Mouse (Mus musculus) regulatory T cell (primary cell): ENCODE measurements around the gene Nrg4.

Experiments used
- in situ Hi-C: fragments of 300-600 bp; cut with MboI, MseI; formaldehyde crosslinking; loops from one replicate; pipeline ENCODE4 v1.15.1; 2025; ENCODE audit warnings: high pct_unique_total_duplicates

Gene Nrg4

GRCm38 (mm10) chr9:55326515-55327233 is at the start of gene Nrg4, which contains the start of gene Tmem266:
TSS of gene Nrg4 (minus strand) at chr9:55326844.
TSS of gene Tmem266 (plus strand) at chr9:55326913.
- in situ Hi-C loops: no loop called here

GRCm38 (mm10) chr9:55371908-55372307 is 45.3 kb upstream of the Nrg4 start:
- in situ Hi-C loops: no loop called here

GRCm38 (mm10) chr9:55368011-55368410 is 41.4 kb upstream of the Nrg4 start:
- in situ Hi-C loops: no loop called here

DNA sequence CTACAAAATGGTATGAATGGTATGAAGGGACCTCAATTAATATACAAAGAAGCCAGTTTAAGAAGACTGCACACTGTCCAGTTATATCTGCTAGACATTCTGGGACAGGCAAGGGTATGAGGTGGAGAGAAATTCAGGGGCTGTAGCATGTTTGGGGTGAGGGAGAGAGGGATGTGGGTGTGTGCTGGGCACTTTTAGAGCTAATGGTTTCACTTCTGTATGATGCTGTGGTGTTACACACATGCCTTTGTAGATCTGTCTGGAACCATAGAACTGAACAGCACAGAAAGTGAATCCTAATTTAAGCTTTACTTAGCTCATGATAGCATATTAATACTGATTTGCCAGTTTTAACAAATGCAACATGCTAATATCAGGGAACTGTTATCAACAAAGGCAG is 37.1 kb upstream of the Nrg4 start:
- in situ Hi-C loops: no loop called here

DNA sequence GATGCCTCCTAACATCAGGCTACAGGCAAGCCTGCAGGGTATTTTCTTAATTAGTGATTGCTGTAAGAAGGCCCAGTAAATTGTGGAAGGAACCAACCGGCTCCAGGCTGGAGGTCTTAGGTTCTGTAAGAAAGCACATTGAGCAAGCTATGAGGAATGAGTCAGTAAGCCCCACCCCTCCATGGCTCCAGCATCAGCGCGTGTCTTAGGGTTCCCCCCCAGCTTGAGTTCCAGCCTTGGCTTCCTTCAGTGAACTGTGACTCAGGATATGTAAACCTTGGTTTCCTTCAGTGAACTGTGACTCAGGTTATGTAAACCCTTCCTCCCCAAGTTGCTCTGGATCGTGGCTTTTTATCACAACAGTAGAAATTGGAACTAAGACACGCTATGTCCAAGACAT is 35.3 kb upstream of the Nrg4 start:
- in situ Hi-C loops: no loop called here

DNA sequence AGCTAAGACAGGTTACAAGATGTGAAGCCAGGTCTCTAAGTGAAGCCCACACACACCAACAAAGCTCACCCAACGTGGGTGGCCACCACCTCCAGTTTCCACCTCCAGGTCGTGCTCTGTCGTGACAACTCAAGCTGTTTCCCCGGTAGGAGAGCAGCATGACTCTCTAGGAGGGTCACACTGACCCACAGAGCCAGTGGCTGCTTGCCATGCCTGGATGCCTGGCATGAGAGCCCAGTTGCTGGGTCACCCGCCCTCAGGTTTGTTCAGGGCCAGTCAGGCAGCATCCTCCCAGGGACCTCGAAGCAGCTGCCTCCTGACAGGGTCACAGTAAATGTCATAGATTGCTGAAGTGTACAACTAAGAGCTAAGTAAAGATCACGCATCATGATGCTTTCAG is 34.2 kb upstream of the Nrg4 start:
- in situ Hi-C loops: no loop called here

- in situ Hi-C loops: no loop called here
Measured at GRCm38 (mm10) chr9:55360372-55360771, 33.7 kb upstream of the Nrg4 start.

DNA sequence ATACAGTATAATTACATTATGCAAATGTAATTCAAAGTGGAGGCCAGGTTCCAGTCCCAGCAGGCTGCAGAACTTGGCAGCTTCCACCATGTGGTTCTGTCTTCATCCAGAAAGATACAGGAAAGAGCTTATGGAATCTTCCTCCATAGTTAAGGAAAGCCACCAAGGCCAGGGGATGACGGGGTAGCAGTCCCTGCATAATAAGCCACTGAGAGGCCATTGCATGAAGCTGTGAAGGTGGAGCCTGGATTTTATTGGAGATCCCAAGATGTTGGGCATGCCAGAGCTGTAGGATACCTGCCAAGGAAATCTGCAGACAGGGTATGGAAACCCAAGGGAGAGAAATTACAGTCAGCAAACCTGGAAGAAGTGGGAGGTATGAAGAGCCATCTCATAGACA is 30.5 kb upstream of the Nrg4 start:
- in situ Hi-C loops: no loop called here

- in situ Hi-C loops: no loop called here
Measured at GRCm38 (mm10) chr9:55355270-55355834, 28.7 kb upstream of the Nrg4 start.

- in situ Hi-C loops: no loop called here
Measured at GRCm38 (mm10) chr9:55354686-55355085, 28.0 kb upstream of the Nrg4 start.

GRCm38 (mm10) chr9:55348664-55349063 is 22.0 kb upstream of the Nrg4 start:
- in situ Hi-C loops: no loop called here

- in situ Hi-C loops: no loop called here
Measured at GRCm38 (mm10) chr9:55345332-55345731, 18.7 kb upstream of the Nrg4 start.

- in situ Hi-C loops: no loop called here
Measured at GRCm38 (mm10) chr9:55344165-55344564, 17.5 kb upstream of the Nrg4 start.

- in situ Hi-C loops: loop anchor here (5.0 kb wide), 1 partner anchor 44 kb away; no protein-coding TSS in a partner anchor
Measured at GRCm38 (mm10) chr9:55332949-55333348, 6.3 kb upstream of the Nrg4 start.

- in situ Hi-C loops: loop anchor here (5.0 kb wide), 1 partner anchor 45 kb away; no protein-coding TSS in a partner anchor
Measured at GRCm38 (mm10) chr9:55332476-55332875, 5.8 kb upstream of the Nrg4 start.

- in situ Hi-C loops: no loop called here
Measured at GRCm38 (mm10) chr9:55329401-55329800, 2.8 kb upstream of the Nrg4 start.

DNA sequence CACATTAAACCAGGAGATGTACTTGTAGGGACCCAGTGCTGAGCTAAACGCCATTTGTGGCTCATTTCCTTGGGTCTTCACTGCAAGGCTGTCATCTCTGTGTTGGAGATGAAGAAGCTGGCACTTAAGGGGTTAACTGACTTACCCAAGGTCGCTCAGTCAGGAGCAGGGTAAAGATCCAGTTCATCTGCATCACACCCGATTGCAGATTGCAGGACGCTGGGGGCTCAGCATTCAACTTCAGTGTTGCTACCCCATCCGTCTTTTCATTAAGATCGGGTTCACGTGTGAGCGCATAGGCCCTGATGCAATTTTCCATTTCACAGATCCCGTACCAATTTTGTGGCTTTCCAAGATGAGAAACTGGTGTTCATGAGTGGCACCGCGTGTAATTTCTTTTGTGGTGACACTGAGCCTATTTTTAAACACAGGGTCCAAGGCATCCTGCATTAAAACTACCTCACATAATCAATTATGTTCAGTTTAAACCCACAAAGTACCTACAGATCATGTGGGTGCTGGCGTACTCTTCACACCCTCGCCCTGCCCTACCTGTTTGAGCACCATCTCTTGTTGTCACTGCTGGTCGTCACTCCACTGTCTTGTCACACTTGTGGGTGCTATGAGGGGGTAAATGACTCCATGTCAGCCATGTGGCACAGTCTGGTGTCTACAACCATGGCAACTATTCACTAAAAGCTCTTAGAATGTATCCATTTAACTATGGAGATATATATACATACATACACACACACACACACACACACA is 1.7 kb upstream of the Nrg4 start:
- in situ Hi-C loops: no loop called here

- in situ Hi-C loops: no loop called here
Measured at GRCm38 (mm10) chr9:55327234-55327615, 581 bp upstream of the Nrg4 start.

DNA sequence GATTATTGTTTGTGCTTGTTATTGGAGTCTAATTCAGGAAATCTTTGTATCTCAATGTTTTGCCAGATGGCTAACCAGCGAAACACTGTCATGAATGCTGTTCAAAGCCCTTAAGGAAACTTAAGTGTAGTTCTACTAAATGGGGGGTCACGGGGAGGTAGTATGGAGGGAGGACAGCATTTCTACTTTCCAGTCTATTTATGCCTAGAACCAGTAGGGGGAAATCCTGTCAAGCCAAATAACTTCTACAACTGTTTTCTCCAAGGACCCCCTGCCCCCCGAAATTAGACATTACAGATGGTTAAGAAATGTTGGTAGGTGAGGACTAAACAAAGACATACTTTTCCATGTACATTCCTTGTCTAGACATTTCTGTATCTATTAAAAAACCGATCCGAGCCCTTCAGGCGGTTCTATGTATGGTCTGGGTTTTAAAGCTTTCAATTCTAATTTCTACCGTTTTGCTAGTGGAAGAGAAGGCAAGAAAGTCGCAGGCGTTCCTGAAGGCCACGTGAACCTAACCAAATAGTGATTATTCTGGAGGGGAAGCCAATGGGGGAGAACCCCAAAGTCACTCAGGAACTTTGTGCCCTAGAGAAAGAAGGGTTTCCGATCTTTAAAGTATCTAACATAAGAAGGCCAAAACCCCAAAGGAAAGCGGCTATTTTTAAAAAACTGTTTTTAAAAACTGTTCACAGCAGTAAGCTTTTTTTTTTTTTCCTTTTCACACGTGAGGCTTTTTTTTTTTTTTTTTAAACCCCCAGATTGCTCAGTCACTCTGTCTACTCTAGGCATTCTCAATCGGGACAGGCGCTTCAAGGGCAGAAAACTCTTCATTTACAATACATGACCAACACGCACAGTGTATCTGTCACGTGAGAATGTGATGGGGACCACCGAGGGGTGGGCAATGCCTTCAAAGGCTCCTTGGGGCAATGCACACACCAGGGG is 805 bp downstream of the Nrg4 start:
- in situ Hi-C loops: no loop called here

DNA sequence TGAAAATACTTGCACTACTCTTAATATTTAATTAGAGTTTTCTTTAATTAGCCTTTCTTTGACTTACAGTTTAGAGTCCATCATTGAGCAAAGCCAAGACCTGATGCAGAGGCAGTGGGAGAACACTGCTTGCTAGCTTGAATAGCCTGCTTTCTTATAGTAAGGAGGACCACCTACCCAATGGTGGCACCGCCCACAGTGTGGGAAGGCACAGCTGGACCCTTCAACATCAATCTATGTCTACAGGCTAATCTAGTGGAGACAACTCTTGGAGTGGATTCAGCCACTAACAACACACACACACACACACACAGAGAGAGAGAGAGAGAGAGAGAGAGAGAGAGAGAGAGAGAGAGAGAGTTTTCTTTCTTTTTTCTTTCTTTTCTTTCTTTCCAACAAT is 1.6 kb downstream of the Nrg4 start:
- in situ Hi-C loops: no loop called here

GRCm38 (mm10) chr9:55324516-55324915 is 2.1 kb downstream of the Nrg4 start:
- in situ Hi-C loops: no loop called here

DNA sequence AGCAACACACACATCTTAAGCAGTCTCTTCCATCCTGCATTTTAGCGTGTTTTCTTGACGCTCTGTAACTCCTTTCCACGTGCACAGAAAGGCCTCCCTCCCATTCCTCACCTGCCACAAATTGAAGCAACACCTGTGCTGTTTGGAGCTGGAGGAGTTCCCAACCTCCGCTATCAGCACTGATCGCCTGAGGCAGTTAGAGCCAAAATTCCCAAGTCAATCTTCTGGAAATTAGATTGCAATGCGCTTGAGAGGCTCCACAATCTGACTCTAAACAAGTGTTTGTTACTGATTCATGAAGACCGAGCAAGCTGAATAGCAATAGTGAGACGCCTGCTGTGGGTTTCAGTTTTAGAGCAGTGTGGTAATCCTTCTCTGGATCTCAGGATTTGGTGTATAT is 2.6 kb downstream of the Nrg4 start:
- in situ Hi-C loops: no loop called here
